Mouse (Mus musculus) lung, postnatal 0 days (tissue): ENCODE data around the gene Trim61. TPM values are rescaled to one million over a fixed set of nuclear protein-coding genes. Genes with fewer than 3 reads are reported as not detected.

ENCODE experiments used
- ATAC-seq: fragments of 200-750 bp; cut with Nextera tagmentation; 2 replicates; pipeline ENCODE4 v1.8.0; 2017; ENCODE audit warnings: moderate library complexity
- DNase-seq: peaks from one replicate; pipeline ENCODE4 v3.0.0-alpha.2; 2016; ENCODE audit warnings: low spot score
- H3K27ac ChIP-seq: fragments of 300-500 bp; sonication (generic); 2 replicates; pipeline ENCODE4 v1.5.1; 2014; ENCODE audit warnings: antibody characterized with exemption, mild to moderate bottlenecking, low read length, mixed read lengths
- H3K27me3 ChIP-seq: fragments of 300-500 bp; sonication (generic); replicated peaks from 2 replicates; pipeline ENCODE4 v1.6.1; 2014; ENCODE audit warnings: low read length, mixed read lengths; ENCODE audit not compliant: insufficient read depth
- H3K36me3 ChIP-seq: fragments of 300-500 bp; sonication (generic); 2 replicates; pipeline ENCODE4 v1.6.1; 2014; ENCODE audit warnings: low read length, mixed read lengths; ENCODE audit not compliant: insufficient read depth
- H3K4me1 ChIP-seq: fragments of 300-500 bp; sonication (generic); 2 replicates; pipeline ENCODE4 v1.6.1; 2014; ENCODE audit warnings: antibody characterized with exemption, low read depth, low read length, mixed read lengths; ENCODE audit not compliant: insufficient read depth
- H3K4me2 ChIP-seq: fragments of 300-500 bp; sonication (generic); replicated peaks from 2 replicates; pipeline ENCODE4 v1.6.1; 2014; ENCODE audit warnings: low read depth, mild to moderate bottlenecking, low read length, moderate library complexity, mixed read lengths
- H3K4me3 ChIP-seq: fragments of 300-500 bp; sonication (generic); 2 replicates; pipeline ENCODE4 v1.5.1; 2014; ENCODE audit warnings: low read depth, low read length
- H3K9ac ChIP-seq: fragments of 300-500 bp; sonication (generic); replicated peaks from 2 replicates; pipeline ENCODE4 v1.6.1; 2014; ENCODE audit warnings: low read depth, mild to moderate bottlenecking
- H3K9me3 ChIP-seq: fragments of 300-500 bp; sonication (generic); 2 replicates; pipeline ENCODE4 v1.6.1; 2016; ENCODE audit warnings: low read length, mixed read lengths
- CTCF ChIP-seq: IDR thresholded peaks from 2 replicates; pipeline ENCODE4 v1.5.1; 2016; ENCODE audit warnings: antibody characterized with exemption, mild to moderate bottlenecking
- EP300 ChIP-seq: IDR thresholded peaks from 2 replicates; pipeline ENCODE4 v1.6.1; 2016; ENCODE audit warnings: antibody characterized with exemption, mild to moderate bottlenecking, control low read depth
- WGBS: fragments of 180-500 bp; shearing (Covaris S2); extraction: QIAGEN DNeasy Blood & Tissue Kit; methylation state at CpG from one replicate; pipeline ENCODE4 v1.1.7; 2014; 5-methylcytosine and 5-hydroxymethylcytosine counted together
- polyA plus RNA-seq: library from polyadenylated mRNA; unstranded; fragments of >200 nt; fragmentation: Nextera tagmentation; extraction: Ambion mirVana; gene quantifications from 2 replicates; pipeline ENCODE4 v1.2.1, GENCODE M21; 2015

Trim61 gene
- polyA plus RNA-seq, 1 experiment from 2014 or later: not detected

GRCm38 (mm10) chr8:65056722-65057121 lies 38.4 kb upstream of the Trim61 start:
- ATAC-seq (no peak), DNase-seq (no peak)
- Histone ChIP-seq H3K9ac (no peak overlapping the region), H3K27ac (no peak overlapping the region), H3K4me3 (no peak overlapping the region), H3K36me3 (no peaks in the 10 kb centered on the region), H3K4me1 (no peaks in the 10 kb centered on the region), H3K4me2 (no peak overlapping the region), H3K9me3 (no peaks in the 10 kb centered on the region), H3K27me3 (no peaks in the 10 kb centered on the region)
- 88% methylated on average over 4 of the region's 4 CpGs for WGBS
- no peak for TF ChIP-seq EP300
- TF ChIP-seq CTCF: no peak

- Histone ChIP-seq H3K4me1 (no peaks in the 10 kb centered on the region), H3K27ac (no peak overlapping the region), H3K9me3 (no peaks in the 10 kb centered on the region), H3K4me3 (no peak overlapping the region), H3K27me3 (no peaks in the 10 kb centered on the region), H3K9ac (no peak overlapping the region), H3K4me2 (no peak overlapping the region), H3K36me3 (no peaks in the 10 kb centered on the region)
- 75% methylated on average over 5 of the region's 5 CpGs for WGBS
- TF ChIP-seq CTCF: no peak
- no peak for TF ChIP-seq EP300
- DNase-seq: no peak
- no peak for ATAC-seq
Measured at GRCm38 (mm10) chr8:65053968-65054367, 35.6 kb upstream of the Trim61 start.

- DNase-seq (no peak), ATAC-seq (no peak)
- no peaks in the 10 kb centered on the region for H3K36me3 ChIP-seq
- H3K27ac ChIP-seq: no peak overlapping the region
- no peak for TF ChIP-seq EP300
- TF ChIP-seq CTCF: no peak
- no peaks in the 10 kb centered on the region for H3K4me1 ChIP-seq
- H3K9me3 ChIP-seq: no peaks in the 10 kb centered on the region
- 84% methylated on average over 3 of the region's 3 CpGs for WGBS
- H3K27me3 ChIP-seq: no peaks in the 10 kb centered on the region
- H3K4me2 ChIP-seq: no peak overlapping the region
- H3K4me3 ChIP-seq: no peak overlapping the region
- H3K9ac ChIP-seq: no peak overlapping the region
Measured at GRCm38 (mm10) chr8:65053554-65053953, 35.2 kb upstream of the Trim61 start.

GRCm38 (mm10) chr8:65047801-65048200 lies 29.5 kb upstream of the Trim61 start:
- WGBS: 89% methylated on average over 3 of the region's 4 CpGs
- Histone ChIP-seq H3K9me3 (no peaks in the 10 kb centered on the region), H3K4me3 (no peak overlapping the region), H3K36me3 (no peaks in the 10 kb centered on the region), H3K9ac (no peak overlapping the region), H3K27me3 (no peaks in the 10 kb centered on the region), H3K27ac (no peak overlapping the region), H3K4me2 (no peak overlapping the region), H3K4me1 (no peaks in the 10 kb centered on the region)
- no peak for ATAC-seq
- no peak for DNase-seq
- TF ChIP-seq EP300 (no peak), CTCF (no peak)

GRCm38 (mm10) chr8:65047193-65047592 lies 28.9 kb upstream of the Trim61 start:
- no peak for TF ChIP-seq CTCF
- no peak for TF ChIP-seq EP300
- no peak overlapping the region for H3K27ac ChIP-seq
- H3K9ac ChIP-seq: no peak overlapping the region
- DNase-seq (no peak), ATAC-seq (no peak)
- no peaks in the 10 kb centered on the region for H3K4me1 ChIP-seq
- H3K9me3 ChIP-seq: no peaks in the 10 kb centered on the region
- no peaks in the 10 kb centered on the region for H3K36me3 ChIP-seq
- H3K27me3 ChIP-seq: no peaks in the 10 kb centered on the region
- H3K4me3 ChIP-seq: no peak overlapping the region
- WGBS: 83% methylated on average over 4 of the region's 4 CpGs
- no peak overlapping the region for H3K4me2 ChIP-seq

GRCm38 (mm10) chr8:65046565-65046964 lies 28.2 kb upstream of the Trim61 start:
- ATAC-seq: peak; percentile 77
- WGBS: 53% methylated on average over 5 of the region's 5 CpGs

GRCm38 (mm10) chr8:65037117-65037533 lies 18.8 kb upstream of the Trim61 start, which contains the start of gene Apela:
TSS of gene Apela (minus strand) at chr8:65037336.
- H3K4me1 ChIP-seq: no peaks in the 10 kb centered on the region; the same call in 1 of the 2 replicates
- peak within 1 kb of the TSS; percentile 45 for H3K4me2 ChIP-seq
- TF ChIP-seq EP300 (no peak), CTCF (no peak)
- H3K9me3 ChIP-seq: no peaks in the 10 kb centered on the region
- ATAC-seq: peak; percentile 73
- H3K36me3 ChIP-seq: no peaks in the 10 kb centered on the region
- H3K4me3 ChIP-seq: peak within 1 kb of the TSS; percentile 1; the same call in 1 of the 2 replicates
- 1% methylated on average over 8 of the region's 8 CpGs for WGBS
- no peak within 1 kb of the TSS for H3K27ac ChIP-seq
- H3K27me3 ChIP-seq: no peaks in the 10 kb centered on the region
- DNase-seq: peak; percentile 71
- H3K9ac ChIP-seq: no peak within 1 kb of the TSS

More at GRCm38 (mm10) chr8:65046565-65046964, 28.2 kb upstream of the Trim61 start:
- DNase-seq: peak; percentile 54
- Histone ChIP-seq H3K4me1 (no peaks in the 10 kb centered on the region), H3K4me3 (no peak overlapping the region), H3K9ac (no peak overlapping the region), H3K36me3 (no peaks in the 10 kb centered on the region), H3K4me2 (peak overlapping the region; percentile 22; the same call in 1 of the 2 replicates), H3K27me3 (no peaks in the 10 kb centered on the region), H3K9me3 (no peaks in the 10 kb centered on the region), H3K27ac (no peak overlapping the region)
- no peak for TF ChIP-seq CTCF
- no peak for TF ChIP-seq EP300
